Mouse (Mus musculus) spleen, adult 10 weeks (tissue): ENCODE results near the gene Kif2b. TPM values are rescaled to one million over a fixed set of nuclear protein-coding genes. Genes with fewer than 3 reads are reported as not detected.

Experiments
- polyA plus RNA-seq: library from polyadenylated mRNA; stranded (reverse); fragments of 350-450 nt; fragmentation: Illumina TruSeq; extraction: RNeasy Lipid Tissue Mini Kit (QIAGEN cat#74804); gene quantifications from one replicate; pipeline ENCODE4 v1.2.3, GENCODE M21; 2015; ENCODE audit warnings: low replicate concordance; ENCODE audit not compliant: insufficient read depth

Kif2b gene
- not detected for polyA plus RNA-seq

DNA sequence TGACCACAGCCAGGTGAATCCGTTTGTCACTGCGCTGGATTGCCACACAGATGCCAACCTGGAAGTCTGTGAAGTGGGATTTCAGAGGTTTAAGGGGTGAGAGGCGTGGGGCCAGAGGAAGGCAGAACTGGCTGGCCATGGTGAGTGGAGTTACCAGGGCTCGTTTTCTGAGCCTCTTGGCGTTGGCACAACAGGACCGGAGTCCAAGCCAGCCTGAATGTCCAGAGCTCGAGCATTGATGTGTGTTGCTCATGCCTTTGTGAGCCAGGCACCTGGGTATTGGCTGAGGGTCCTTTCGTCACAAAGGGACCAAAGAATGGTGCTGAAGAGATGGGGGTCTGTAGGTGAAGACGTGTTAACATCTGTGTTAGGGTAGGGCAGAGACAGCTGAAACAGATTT is at the start of gene Kif2b:
Gene Kif2b (minus strand): TSS at position 242 of the 400 bp plus-strand sequence.

